Mouse (Mus musculus) T-helper 17 cell (primary cell): ENCODE measurements around the gene Olfr237-ps1.
"Not testable (repeated sequence)": the region's sequence is repeated elsewhere in the genome, so short reads cannot be mapped to it uniquely, and the experiment has no call there.

Experiments used
- in situ Hi-C, 2 experiments: fragments of 300-600 bp; cut with MboI, MseI; formaldehyde crosslinking; loops; 1 replicate in 1 of 2; 2 replicates in 1 of 2; pipeline ENCODE4 v1.15.1; 2025; ENCODE audit warnings: high pct_unique_total_duplicates in 2 of 2

The Olfr237-ps1 gene

DNA sequence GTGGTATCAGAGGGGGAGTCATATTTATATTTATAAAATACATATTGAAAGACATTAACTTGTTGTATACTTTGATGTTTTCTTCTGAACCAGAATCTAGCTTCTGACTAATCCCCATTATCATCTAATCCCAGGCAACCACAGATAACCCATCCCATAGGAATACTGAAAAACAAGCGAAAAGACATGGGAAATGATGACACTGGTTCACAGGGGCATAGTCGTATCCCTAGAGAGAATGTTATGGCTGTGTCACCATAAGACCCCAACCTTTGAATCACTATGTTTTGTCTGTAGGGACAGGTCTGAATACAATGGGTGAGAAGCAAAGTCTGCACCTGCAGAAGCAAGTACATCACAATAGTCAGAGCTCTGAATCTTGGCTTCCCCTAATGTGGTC lies at the start of gene Olfr237-ps1:
TSS of gene Olfr237-ps1 (plus strand) at position 301 of the 400 bp plus-strand sequence.
- in situ Hi-C loops, result not testable (repeated sequence)

DNA sequence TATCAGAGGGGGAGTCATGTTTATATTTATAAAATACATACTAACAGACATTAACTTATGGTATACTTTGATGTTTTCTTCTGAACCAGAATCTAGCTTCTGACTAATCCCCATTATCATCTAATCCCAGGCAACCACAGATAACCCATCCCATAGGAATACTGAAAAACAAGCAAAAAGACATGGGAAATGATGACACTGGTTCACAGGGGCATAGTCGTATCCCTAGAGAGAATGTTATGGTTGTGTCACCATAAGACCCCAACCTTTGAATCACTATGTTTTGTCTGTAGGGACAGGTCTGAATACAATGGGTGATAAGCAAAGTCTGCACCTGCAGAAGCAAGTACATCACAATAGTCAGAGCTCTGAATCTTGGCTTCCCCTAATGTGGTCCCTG lies 40.3 kb upstream of the Olfr237-ps1 start, which contains the start of gene Olfr441:
TSS of gene Olfr441 (plus strand) at position 301 of the 400 bp plus-strand sequence.
- in situ Hi-C loops, result not testable (repeated sequence)

- in situ Hi-C loops, result no loop called here
Measured at GRCm38 (mm10) chr6:43159502-43159901, 13.1 kb downstream of the Olfr237-ps1 start.

DNA sequence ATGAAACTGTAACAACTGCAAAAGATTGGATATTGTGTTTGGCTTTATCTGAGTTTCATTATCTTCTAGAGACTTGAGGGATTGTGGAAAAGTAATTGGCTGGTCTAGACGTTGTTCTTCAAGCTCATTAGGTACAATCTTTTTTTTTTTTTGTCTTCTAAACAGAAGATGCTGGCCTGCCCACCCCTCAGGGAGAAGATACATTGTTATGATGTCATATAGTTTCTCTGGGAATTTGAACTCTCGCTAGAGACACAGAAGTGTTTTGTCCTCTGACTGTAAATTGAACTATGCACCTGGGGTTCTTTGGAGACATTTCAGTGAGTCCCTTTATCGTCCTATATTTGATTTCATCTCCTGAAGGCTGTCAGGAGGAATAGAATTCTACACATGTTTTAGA lies 16.6 kb downstream of the Olfr237-ps1 start, which contains the start of gene Olfr437:
TSS of gene Olfr437 (plus strand) at position 301 of the 400 bp plus-strand sequence.
- in situ Hi-C loops, result no loop called here

DNA sequence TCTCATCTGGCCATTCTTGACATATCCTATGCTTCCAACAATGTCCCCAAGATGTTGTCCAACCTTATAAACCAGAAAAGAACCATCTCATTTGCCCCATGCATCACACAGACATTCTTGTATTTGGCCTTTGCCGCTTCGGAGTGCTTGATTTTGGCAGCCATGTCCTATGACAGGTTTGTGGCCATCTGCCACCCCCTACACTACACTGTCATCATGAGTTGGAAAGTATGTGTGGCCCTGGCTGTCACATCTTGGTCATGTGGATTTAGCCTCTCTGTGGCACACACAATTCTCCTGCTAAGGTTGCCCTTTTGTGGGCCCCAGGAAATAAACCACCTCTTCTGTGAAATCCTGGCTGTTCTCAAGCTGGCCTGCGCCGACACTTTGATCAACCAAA lies 20.9 kb downstream of the Olfr237-ps1 start:
- in situ Hi-C loops, result no loop called here

DNA sequence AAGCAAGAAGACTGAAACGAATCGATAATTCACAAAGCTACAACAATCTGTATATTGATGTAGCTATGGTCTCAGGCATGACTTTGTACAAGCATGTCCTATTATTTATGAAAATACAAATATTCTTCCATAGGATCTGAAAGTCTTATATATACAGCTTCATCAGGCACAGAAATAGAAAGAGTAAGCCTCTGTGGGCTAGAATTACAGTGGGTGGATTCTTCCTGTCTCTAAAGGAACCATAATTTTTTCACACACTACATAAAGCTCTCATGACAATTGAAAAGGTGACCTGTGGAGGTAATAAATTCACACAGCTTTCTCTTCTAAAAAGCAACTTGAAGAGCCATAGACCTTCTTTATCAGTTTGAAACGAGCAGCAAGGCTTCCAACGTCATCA lies 25.5 kb downstream of the Olfr237-ps1 start, which contains the start of gene Olfr13:
TSS of gene Olfr13 (plus strand) at position 301 of the 400 bp plus-strand sequence.
- in situ Hi-C loops, result no loop called here

GRCm38 (mm10) chr6:43178129-43178528 lies 31.8 kb downstream of the Olfr237-ps1 start:
- in situ Hi-C loops, result no loop called here

DNA sequence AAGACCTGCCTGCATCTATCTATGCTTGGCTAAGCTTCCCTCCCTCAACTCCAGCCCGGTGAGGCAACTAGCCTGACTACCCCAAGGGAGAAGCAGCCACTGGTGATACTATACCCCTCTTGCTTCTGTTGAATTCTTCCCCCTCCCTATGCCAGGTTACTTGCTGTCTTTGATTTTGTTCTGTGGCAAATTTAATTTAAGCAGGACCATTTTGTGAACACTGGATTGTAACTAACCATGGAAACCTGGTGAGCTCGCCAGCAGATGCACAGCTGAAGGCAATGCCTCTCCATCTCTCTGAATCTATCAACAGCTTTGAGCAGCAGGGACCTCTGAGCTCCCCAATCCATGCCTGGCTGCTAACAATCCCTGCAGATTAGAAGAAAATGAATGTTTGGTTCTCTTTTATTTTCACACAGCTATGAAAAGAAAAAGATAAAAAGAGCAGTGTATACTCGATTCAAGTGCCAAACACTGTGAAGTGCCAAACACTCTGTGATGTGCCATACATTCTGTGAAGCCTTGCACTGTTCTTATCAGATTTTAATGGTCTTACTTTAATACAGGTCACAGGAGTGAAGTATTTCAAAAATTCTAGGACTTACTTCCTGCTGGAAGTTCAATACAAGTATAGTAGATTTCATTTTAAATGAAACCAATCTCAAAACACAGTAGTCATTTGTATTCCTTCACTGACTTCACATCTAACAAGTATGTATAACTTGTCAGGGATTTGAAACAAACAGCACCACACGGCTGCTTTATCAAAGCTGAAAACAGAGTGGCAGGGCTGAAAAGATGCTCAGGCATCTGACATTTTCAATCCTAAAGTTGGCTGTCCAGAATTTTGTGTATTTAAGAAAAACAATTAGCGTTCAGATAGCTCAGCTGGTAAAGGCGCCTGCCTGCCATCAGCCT lies 32.5 kb downstream of the Olfr237-ps1 start:
- in situ Hi-C loops, result no loop called here

DNA sequence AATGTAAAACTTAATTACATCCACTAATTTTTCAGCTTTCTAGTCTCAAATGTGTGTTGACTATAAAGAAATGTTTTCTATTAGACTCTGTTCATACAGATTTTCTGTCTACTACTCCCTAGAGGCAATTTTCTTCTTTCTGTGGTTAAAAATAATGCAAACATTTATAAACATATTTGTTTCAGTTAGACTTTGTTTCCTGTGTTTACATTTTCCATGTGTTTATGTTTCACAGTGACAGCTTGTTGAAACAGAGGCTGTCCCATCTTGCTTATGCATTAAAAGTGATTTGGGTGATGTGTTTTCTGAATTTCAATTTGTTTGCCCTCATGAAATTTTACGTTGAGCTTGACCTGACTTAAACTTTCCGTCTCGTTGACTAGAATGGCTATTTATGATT lies 44.6 kb downstream of the Olfr237-ps1 start:
- in situ Hi-C loops, result no loop called here

DNA sequence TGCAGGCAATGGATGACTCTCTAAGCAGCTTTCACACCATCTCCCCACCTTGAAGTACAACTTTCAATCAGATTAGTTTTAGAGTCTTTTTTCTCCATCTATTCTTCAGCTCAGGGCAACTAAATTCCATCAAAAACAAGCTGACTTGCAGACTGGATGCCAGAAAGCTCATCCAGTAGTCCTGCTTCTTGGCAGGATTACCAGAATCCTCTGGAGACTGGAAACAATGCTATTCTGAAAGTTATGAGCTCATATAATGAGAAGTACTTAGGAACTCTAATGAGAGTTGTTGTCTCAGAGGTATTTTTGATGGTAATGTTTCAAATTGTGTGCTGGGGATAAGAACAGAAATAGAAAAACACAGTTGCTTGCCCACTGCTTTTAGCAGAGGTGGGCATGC lies 50.4 kb downstream of the Olfr237-ps1 start, which contains the start of gene Olfr435:
TSS of gene Olfr435 (plus strand) at position 366 of the 400 bp plus-strand sequence.
- in situ Hi-C loops, result no loop called here

DNA sequence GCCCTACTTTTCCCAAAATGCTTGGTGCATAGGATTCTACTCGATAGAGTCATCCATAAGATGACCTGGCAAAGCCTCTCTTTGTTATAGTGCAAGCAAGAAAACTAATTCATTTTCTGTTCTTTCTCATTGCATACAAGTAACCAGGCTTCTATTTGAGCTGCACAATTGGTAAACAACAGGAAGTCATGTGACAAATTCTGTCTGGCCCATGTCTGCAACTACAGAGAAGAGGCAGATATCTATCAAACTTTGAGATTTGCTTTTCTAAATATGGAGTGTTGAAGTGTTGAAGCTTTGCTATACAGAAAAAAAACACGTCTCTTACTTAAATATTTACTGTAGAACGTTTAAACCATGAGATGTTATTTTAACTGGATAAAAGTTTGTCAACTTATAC lies 51.7 kb downstream of the Olfr237-ps1 start:
- in situ Hi-C loops, result no loop called here

DNA sequence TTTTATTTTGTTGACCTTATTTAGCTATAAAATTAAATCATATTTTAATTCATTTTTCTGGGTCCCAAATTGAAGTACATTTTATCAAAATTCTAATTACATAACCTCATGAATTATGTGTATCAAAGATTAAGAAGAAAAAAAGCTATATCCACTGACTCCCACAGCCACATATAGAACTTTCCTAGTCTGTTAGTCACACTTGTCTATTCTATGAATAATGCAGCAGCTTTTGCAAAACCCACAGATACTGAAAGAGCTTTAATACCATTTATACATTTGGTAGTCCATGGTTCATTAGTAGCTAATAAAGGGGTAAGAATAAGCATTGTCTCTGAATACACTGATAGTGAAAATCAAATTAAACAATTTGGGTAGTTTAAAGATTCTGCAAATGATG lies 56.4 kb downstream of the Olfr237-ps1 start:
- in situ Hi-C loops, result loop anchor here in 1 of 2 experiments (10.0 kb wide), 1 partner anchor 1762 kb away; no protein-coding TSS in a partner anchor

DNA sequence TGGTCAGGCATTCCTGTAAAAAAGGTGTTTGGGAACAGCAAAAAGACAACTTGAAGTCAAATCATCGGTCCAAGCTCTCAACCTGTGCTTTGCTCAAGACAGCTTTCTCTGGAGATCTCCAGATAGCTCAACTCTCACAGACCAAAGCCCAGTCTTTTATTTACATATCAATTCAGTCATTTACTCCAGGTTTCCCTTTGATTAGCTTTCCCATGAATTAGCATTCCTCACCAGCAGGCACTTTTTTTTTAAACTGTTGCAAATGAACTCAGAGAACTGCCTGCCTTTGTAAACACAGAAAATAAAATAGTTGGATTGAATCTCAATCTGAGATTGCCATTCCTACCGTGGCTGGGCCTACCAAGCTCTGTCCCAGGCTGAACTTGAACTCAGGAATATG lies 59.0 kb downstream of the Olfr237-ps1 start:
- in situ Hi-C loops, result loop anchor here in 1 of 2 experiments (10.0 kb wide), 1 partner anchor 1759 kb away; no protein-coding TSS in a partner anchor
